Mouse (Mus musculus) CD4-positive, CD25-positive, alpha-beta regulatory T cell, adult 2 months (primary cell): Measurements from ENCODE around the gene Ror1.

Source experiments
- DNase-seq: peaks from one replicate; pipeline ENCODE4 v3.0.0-alpha.2; 2012; ENCODE audit warnings: low read depth, low spot score

Gene Ror1

DNA sequence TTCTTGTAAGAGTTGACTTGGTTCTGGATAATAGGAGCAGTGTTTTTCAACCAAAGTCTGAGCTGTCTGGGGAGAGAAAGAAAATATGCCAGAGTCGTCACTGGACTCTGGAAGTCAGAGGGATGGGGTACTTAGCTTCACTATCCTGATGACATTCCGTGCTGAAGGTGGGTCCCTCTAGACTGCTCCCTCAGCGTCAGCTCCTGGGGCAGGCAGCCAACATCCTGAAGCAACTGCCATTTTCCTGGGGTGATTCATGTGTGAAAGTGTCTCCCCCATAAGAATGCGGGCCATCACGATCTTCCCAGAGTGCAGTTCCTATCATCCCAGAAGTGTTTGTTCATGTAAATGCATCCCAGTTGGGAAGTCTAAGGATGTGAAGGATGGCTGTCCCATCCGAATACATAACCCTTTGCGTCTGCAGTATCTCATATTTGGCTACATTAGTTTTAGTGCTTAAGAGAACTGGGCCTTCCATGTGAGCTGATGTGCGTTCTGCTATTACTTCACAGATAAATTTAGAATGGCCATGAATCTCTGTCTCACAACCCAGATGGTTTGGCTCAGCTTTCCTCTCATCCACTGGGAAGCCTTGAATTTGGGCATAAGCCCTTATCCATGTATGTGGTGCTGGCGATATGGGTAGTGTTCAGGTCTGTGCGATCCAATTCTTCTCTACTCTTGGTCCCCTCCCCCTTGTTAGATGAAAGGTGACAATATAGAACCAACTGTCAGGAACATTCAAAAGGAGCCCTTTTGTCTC lies 216.4 kb downstream of the Ror1 start:
- DNase-seq: no peak

DNA sequence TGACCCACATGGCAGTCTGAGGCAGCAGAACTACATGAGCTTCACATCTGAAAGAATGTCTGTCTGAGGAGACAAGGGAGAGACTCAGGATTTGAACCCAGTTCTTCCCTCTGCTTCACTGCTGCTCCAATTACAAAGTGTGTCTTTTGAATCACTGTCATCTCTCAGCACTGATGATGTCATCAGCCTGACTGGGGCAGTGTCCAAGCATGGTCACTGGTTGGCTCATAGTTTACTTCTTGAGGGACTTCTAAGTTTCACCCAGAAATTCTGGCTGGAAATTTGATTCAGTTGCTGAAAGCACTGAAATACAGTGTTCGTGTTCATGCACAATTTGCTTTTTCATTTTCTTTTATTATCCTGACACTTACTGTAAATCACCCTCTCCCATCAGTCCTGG lies 219.5 kb downstream of the Ror1 start:
- no peak for DNase-seq

DNA sequence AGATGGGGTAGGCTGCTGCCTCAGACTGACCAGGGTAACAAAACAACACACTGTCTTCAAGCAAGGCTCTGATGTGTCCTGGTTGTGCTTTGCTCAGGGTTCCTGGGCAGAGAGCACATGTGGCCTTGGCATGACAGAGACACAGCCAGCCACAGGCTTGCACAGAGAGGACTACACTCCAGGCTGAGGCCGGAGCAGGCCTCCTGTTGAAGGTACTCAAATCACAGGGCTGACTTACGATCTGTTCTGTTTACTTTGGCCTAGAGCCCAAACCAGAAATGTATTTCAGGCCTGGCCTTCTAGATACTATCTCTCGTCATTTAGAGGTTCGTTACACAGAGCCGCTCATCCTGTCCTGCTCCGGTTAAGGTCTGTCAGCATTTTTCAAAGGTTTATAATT lies 226.2 kb downstream of the Ror1 start:
- DNase-seq: no peak

DNA sequence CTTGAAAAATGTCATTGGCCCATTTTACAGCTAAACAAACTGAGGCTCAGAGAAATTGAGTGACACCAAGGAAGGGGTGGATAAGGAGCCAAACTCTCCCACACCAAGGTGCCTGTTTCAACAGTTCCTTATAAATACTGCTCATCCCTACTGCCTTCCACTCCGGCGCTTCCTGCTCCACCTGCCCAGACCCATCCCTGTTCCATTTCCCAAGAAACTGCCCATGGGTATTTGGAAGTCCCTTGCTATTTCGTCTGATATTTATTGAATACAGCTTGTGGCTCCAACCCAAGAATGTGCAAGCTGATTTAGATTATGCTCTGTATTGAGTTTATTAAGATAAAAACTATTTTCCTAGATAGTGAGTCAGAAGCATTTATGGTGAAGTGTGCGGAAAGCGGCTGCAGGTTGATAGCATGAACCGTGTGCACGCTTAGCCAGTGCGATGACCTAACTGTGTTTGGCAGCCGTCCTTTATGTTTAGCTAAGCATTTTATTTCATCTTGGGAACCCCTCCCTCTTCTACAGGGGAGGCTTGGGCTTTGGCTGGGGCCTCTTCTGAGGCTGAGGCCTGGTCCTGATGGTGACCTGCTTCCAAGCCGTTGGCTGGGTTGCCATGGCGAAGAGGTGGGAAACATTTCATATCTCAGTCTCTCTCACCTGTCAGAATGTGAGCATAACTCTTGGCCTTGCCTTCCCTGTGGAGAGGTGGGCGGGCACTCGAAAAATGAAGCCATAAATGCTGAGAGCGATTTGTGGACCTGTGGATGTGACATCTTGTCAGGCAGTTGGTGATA lies 229.3 kb downstream of the Ror1 start:
- no peak for DNase-seq

DNA sequence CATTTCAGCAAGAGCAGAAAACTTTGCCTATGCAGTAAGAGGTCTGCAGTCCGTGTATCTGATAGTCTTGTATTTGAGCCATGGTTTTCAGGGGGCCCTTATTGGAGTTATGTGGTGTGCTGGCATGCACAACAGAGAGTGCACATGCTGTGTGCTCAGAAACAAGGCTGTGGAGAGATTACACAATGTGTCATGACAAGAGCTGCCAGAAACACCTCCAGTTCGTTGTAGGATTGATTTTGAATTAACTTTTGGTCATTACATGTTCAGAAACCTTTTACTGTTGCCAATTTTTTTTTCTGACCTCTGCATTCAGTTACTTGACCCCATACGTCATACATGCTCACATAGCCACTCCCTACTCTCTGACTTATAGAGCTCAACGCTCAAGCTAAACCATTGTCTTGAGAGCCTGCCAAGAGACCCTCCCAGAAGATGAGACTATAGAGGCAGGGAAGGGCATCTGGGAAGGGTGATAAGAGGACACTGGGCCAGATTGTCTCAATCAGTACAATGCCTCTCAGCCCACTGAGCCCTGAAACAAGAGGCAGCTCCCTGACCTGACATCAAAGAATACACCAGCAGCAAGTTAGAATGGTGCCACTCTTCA lies 232.9 kb downstream of the Ror1 start:
- no peak for DNase-seq

DNA sequence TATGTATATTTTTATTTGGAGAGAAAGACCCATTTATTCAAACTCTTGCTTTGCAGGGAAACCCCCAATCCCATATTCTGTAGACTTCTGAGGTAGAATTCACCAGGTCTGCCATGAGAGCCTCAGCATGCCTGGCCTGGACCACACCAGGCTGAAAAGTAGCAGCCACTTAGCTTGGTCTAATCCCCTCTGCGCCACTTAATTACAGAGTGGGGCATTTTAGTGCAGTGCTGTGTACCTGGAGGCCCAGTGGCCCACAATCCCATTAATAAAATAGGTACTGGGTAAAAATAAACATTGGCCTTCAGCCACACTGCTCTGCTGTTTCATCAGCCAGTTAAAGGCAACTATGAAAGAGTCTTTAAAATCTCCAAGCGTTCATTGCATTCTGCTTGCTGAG lies 239.6 kb downstream of the Ror1 start:
- DNase-seq: no peak

DNA sequence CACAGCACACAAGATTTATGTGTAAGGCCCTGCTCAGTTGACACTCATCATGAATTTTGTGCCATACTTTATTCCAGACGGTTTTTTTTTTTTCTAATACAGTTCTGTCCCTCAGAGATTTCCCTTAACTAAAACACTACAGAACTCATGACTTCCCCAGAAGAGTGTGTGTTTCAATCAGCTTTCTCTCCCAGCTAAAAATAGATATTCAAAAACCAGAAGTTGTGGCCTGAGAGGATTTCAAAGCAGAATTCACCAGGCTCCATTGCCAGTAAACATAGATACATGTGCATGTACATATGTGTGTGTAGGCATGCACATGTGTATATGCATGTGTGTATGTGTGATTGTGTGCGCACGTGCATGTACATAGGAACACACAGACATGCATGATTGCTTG lies 252.2 kb downstream of the Ror1 start:
- no peak for DNase-seq

DNA sequence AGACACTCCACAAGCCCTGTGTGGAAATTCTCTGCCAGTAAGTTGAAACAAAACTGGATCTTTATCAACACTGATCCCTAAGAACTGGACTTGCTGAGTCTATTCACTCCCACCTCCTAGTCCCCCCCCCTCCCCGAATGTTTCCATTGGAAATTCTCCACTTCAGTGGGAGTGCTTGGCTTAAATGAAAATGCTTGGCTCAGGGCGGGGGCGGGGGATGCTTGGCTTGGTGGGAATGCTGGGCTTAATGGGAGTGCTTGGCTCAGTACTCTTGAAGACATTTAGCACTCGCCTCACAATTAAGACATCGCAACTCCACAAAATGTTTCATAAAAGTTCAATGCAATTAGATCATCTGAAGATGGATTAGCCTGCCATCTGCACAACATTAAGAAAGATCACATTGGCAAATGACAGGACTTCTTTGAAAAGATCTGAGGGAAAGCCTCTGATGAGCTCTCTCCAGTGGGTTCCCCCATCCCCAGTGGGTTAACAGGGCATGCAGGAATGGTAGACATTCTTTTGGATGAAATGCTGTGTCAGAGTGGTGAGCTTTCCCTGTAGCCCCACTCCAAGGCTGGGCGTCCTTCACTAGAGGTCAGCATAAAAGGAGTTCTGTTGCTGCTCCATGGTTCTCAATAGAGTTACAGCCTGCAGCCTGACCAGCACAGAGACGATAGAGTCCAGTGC lies 254.7 kb downstream of the Ror1 start:
- no peak for DNase-seq

DNA sequence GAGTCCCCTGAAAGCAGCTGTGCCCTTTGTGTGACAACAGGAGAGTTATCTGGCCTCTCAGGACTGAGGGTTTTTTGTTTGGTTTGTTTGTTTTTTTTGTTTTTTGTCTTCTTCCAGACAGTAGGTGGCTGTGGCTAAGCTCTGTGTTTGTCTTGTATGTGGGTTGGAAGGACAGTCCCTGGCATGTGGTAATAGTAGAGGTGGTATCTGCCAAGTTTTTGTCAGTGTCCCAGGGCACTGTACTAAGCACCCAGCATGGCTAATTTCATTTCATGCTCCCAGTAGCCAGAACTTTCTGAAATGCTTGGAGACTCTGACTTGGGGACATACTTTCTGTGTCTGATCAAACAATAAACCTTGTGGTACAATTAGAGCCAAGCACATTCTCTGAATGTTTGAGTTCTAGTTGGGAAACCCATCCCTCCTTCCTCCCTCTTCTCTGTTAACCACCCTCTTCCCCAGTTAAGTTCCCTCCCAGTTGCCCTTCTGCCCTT lies 256.3 kb downstream of the Ror1 start:
- no peak for DNase-seq

DNA sequence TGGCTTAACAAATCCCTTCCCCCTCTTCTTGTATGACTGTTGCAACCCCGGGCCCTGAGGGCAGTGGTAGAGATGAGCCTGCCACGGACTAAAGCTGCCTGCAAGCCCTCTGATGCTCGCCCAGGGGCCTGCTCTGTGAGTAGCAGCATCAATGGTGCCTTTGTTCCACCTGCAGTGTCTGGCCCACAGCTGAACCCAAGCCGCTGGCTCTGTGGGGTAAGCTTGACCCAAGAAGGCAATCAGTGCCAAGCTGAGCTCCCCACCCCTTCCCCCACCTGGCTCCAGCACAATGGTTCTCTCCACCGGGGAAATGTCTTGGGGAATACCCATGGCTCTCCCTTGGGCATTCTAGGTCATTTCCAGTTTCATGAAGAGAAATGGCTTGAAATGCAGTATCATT lies 260.0 kb downstream of the Ror1 start:
- no peak for DNase-seq

DNA sequence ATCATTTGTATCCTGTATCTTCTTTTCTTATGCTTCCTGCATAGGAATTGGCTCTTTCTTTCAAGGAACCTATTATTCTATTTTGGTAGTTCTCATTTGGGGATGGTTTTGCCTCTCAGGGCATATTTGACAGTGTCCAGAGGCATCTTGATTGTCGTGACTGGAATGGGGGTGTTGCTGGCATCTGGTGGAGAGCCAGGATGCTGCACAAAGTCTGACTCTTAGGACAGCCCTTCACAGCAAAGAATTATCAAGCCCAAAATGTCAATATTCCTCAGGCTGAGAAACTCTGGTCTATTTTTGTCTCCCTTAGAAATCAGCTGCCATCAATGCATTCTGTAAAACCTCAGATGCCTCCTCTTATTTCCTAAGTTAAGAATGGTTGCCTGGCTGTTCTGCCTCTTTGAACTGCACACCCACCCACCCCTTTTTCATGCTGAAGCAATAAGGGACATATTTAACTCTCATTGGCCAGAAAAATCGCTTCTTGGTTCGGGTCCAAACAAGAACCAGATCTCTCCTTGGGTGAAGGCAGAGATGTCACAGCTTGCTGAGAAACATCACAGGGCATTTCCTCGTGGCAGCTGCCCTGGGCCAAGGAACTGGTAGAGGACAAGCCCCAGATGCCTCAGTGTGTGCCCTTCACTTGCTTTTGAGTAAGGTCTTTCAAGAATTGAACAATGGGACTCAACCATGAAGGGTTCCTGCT lies 262.4 kb downstream of the Ror1 start:
- no peak for DNase-seq

DNA sequence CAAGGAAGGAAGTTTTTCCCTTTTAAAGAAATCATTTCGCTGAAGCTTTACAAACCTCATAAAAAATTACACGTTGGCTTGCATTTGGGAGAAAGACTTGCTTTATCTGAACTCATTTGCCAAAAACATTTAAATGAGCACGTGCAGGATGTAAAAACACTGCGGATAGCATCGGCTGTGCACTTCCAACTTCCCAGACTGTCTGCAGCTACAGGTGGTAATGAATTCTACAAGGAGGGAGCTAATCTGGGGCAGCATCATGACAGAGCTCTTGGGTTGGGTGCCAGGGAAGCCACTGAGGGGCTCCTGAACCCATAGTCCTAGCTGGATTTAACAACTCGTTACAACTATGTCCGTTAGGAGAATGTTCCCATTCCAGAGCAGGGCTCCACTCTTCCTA lies 268.1 kb downstream of the Ror1 start:
- DNase-seq: no peak

DNA sequence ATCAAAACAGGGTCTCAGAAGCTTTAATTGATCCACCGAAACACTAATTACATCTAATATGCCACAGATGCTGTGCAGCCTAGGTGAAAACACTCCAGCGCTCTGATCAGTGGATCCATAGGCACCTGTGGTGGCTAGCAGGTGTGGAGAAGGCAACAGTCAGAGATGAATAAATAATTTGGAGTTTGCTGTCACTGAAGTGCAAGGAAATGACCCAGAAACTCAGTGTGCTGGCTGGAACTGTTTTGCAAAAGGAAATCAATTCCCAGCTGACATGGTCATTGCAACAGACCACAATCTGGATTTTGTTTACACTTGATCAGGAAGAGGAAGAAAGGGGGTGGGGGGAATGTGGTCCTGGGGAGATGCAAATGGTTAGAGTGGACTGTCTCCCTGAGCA lies 273.1 kb downstream of the Ror1 start:
- no peak for DNase-seq

DNA sequence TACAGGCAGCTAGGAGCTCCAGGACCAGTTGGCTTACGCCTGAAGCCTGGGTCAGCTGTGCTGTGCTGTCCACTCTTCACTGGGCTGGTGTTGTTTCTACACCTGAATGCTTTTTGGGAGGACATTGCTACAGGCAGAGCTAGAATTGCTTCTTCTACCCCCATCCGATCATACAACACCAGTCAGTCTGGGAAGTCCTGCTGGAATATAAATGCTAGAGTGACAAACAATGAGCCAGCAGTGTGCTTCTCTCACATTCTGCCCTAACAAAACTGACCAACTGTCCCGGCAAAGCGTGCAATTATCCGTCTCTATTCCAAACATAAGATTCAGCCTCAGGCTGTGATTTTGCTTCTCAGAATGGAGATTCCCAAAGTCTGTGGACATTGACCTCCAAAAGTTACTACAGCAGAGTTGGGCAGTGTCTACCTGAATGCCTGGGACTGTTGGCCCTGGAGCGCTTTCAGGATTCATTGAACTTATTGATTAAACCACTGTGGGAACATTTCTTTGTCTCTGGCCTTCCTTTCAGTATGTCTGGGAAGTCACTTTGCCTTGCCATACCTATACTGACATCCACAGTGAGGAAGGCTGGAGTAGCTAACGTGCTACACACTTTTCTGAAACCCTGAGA lies 274.1 kb downstream of the Ror1 start:
- no peak for DNase-seq

DNA sequence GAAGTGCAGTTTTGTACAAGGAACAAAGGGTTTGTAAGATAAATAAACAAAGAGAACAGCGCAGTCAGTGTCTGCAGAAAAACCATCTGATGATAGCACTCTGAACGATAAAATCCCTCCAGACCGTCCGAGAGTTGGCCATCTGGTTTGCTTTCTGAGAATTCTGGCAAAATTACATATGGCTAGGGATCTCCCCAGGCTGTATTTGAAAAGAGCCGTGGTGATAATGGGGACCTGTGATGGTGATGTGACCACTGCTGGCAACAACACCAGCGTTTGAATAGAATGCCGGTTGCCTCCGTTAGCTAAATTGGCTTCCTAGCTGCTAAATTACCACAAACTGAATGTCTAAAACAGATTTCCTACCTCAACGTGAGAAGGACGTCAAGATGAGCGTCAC lies 277.2 kb downstream of the Ror1 start:
- DNase-seq: no peak

DNA sequence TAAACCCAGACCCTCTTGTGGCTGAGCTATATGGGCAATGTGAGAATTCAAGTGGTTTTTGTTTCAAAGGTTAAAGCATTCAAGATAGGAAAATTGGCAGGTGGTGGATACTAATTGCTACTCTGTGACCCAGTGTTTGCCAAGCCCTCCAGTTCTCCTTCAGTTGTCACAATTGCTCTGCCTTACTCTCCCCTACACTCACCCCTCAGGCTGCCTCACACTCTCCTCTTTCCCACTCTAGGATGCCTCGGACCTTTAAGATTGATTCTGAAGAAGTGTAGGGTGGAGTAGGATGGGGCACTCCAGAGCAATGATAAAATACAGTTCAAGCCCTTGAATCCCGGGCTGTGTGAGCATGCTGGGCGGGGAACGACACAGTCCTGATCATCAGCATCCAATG lies 278.2 kb downstream of the Ror1 start:
- DNase-seq: no peak

DNA sequence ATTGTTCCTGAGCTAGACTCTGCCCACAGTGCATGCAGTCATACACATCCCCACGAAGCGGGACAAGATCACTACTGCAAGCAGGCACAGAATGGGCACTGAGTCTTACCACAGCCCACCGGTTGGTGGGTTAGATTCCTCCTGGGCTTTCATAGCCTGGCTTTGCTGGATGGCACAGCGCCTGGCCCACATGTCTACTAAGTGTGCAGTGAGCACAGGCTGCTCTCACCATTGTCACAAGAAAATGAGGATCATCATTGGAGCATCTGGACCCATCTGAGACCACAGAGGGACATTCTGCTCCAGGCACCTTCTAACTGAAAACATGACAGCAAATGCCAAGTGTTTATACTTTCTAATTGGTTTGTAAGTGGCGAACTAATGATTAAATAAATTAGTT lies 279.7 kb downstream of the Ror1 start:
- no peak for DNase-seq

DNA sequence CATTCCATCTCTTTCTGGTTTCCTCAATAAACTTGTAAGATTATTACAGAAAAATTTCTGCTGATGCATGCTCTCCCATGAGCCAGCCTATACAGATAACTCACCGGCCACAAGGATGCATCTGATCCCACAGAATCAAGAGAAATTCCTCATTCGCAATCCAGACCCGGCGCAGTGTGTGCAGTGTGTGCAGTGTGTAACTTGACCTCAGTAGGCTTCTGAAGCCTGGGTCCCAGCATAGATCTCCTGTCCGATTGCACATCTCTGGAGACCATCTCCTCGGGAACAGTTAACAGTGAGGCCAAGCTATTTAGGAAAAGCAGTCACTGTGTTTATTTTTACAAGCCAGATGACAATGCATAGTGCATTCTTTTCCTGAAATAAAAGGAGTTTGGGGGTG lies 280.6 kb downstream of the Ror1 start:
- no peak for DNase-seq

DNA sequence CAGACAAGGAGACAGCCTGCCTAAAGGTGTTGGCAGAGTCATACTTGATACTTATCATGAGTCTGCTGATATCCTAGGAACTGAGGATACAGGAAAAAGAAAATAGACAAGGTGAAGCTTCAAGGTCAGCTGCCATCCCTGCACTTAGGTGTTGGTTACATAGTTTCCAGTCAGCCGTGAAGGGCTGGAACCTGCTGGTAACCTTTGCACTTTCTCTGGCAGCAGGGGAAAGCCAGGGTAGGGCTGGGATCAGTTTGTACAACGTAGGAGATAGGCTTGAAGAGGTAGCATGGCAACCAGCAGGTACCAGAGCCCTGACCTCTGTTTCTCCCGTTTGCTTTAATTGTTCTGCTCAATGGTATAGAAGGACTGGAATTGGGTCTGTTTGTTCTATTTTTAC lies 281.6 kb downstream of the Ror1 start:
- DNase-seq: no peak

DNA sequence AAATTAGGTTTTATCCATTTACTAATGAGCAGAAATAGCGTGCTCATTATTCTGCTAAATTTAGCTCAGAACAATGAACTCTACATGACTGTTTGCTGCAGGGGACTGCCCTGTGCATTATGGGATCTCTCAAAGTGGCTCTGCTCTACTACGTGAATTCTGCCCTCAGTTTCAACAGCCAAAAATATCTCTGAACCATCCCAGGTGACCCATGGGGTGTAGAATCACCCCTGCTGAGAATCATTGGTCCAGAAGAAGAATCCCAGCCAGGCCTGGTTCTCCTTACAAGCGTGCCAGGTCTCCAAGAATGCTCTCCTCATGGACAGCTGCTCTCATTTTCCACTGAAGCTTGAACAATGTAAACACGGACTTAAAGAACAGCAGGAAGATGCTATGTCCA lies 282.4 kb downstream of the Ror1 start:
- DNase-seq: no peak

DNA sequence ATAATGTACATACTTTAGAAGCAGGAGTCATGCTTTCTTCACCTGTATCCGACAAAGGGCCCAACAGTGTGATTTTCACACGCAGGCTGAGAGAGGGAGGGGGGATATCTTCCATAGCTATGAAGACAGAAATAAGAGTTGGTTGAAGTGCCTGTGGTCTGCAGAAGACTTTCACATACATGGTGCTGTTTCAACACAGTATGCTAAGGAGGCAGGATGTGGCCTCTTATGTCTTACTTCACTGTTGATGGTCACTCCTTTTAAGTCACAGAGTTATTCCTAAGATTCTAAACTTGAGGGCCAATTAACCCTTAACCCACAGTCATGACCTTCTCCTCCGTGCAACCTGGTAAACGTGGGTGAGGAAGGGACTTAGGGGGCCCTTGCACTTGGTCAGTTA lies 286.2 kb downstream of the Ror1 start:
- DNase-seq: no peak
